Mouse (Mus musculus): Measurements from ENCODE around the gene Wdr3. TPM values are rescaled to one million over a fixed set of nuclear protein-coding genes. Genes with fewer than 3 reads are reported as not detected.

Gene Wdr3
- polyA plus RNA-seq, 1 experiment from 2014 or later: 35.2 TPM

- no peak overlapping the region for H3K27ac ChIP-seq
- H3K4me3 ChIP-seq (replicated peaks): peak overlapping the region; percentile 88
- H3K9ac ChIP-seq: peak overlapping the region; percentile 91
- DNase-seq (no peak), ATAC-seq (ENCODE audit: low read depth) (no peak)
- H3K9me3 ChIP-seq (replicated peaks): no peaks in the 10 kb centered on the region
- WGBS (ENCODE audit: insufficient replicate concordance): 75% methylated on average over 15 of the region's 15 CpGs
- H3K36me3 ChIP-seq: peaks cover 40% of the 10 kb centered on the region
- H3K27me3 ChIP-seq: no peaks in the 10 kb centered on the region
- H3K4me2 ChIP-seq: peak overlapping the region; percentile 86
- peaks cover 48% of the 10 kb centered on the region for H3K4me1 ChIP-seq (replicated peaks)
These were observed 1.3 kb downstream of the Wdr3 start for GRCm38 (mm10) chr3:100160682-100161445.

- no peaks in the 10 kb centered on the region for H3K4me1 ChIP-seq (replicated peaks)
- H3K27me3 ChIP-seq: no peaks in the 10 kb centered on the region
- DNase-seq (no peak), ATAC-seq (ENCODE audit: low read depth) (no peak)
- no peaks in the 10 kb centered on the region for H3K36me3 ChIP-seq
- no peak overlapping the region for H3K27ac ChIP-seq
- WGBS (ENCODE audit: insufficient replicate concordance): 55% methylated on average over 1 of the region's 1 CpGs
- no peak overlapping the region for H3K4me3 ChIP-seq (replicated peaks)
- no peak overlapping the region for H3K9ac ChIP-seq
- H3K9me3 ChIP-seq (replicated peaks): no peaks in the 10 kb centered on the region
- H3K4me2 ChIP-seq: no peak overlapping the region
These were observed 39.8 kb downstream of the Wdr3 start for GRCm38 (mm10) chr3:100122445-100122844.

- WGBS (ENCODE audit: insufficient replicate concordance): 45% methylated on average over 2 of the region's 2 CpGs
- H3K27me3 ChIP-seq: no peaks in the 10 kb centered on the region
- H3K9ac ChIP-seq: no peak overlapping the region
- H3K27ac ChIP-seq: no peak overlapping the region
- no peak for DNase-seq
- no peaks in the 10 kb centered on the region for H3K9me3 ChIP-seq (replicated peaks)
- no peak overlapping the region for H3K4me3 ChIP-seq (replicated peaks)
- no peak for ATAC-seq (ENCODE audit: low read depth)
- H3K4me1 ChIP-seq (replicated peaks): no peaks in the 10 kb centered on the region
- no peaks in the 10 kb centered on the region for H3K36me3 ChIP-seq
- no peak overlapping the region for H3K4me2 ChIP-seq
These were observed 40.2 kb downstream of the Wdr3 start for GRCm38 (mm10) chr3:100121961-100122360.

- no peak for ATAC-seq (ENCODE audit: low read depth)
- 51% methylated on average over 2 of the region's 2 CpGs for whole genome bisulfite sequencing (ENCODE audit: insufficient replicate concordance)
These were observed 43.5 kb downstream of the Wdr3 start for GRCm38 (mm10) chr3:100118681-100119080.

GRCm38 (mm10) chr3:100106736-100107135 is 55.5 kb downstream of the Wdr3 start:
- no peak overlapping the region for H3K4me2 ChIP-seq
- H3K36me3 ChIP-seq: no peaks in the 10 kb centered on the region
- no peak overlapping the region for H3K4me3 ChIP-seq (replicated peaks)
- H3K27me3 ChIP-seq: no peaks in the 10 kb centered on the region
- H3K27ac ChIP-seq: no peak overlapping the region
- no peak overlapping the region for H3K9ac ChIP-seq
- DNase-seq (no peak), ATAC-seq (ENCODE audit: low read depth) (no peak)
- 56% methylated on average over 2 of the region's 2 CpGs for WGBS (ENCODE audit: insufficient replicate concordance)
- no peaks in the 10 kb centered on the region for H3K4me1 ChIP-seq (replicated peaks)
- no peaks in the 10 kb centered on the region for H3K9me3 ChIP-seq (replicated peaks)

More at GRCm38 (mm10) chr3:100118681-100119080, 43.5 kb downstream of the Wdr3 start:
- Histone ChIP-seq H3K27me3 (no peaks in the 10 kb centered on the region), H3K36me3 (no peaks in the 10 kb centered on the region), H3K9me3 (replicated peaks) (no peaks in the 10 kb centered on the region), H3K9ac (no peak overlapping the region), H3K27ac (no peak overlapping the region), H3K4me3 (replicated peaks) (no peak overlapping the region), H3K4me1 (replicated peaks) (no peaks in the 10 kb centered on the region), H3K4me2 (no peak overlapping the region)
- no peak for DNase-seq

- H3K36me3 ChIP-seq: no peaks in the 10 kb centered on the region
- H3K4me1 ChIP-seq (replicated peaks): no peaks in the 10 kb centered on the region
- DNase-seq: no peak
- H3K9ac ChIP-seq: no peak overlapping the region
- WGBS (ENCODE audit: insufficient replicate concordance): 66% methylated on average over 3 of the region's 3 CpGs
- no peaks in the 10 kb centered on the region for H3K27me3 ChIP-seq
- no peaks in the 10 kb centered on the region for H3K9me3 ChIP-seq (replicated peaks)
- H3K4me2 ChIP-seq: no peak overlapping the region
- ATAC-seq (ENCODE audit: low read depth): no peak
- no peak overlapping the region for H3K27ac ChIP-seq
- no peak overlapping the region for H3K4me3 ChIP-seq (replicated peaks)
These were observed 59.7 kb downstream of the Wdr3 start for GRCm38 (mm10) chr3:100102386-100103092.

Other genes starting within 250 kb of the Wdr3 start
- gene Gdap2, start within 50 bp of the Wdr3 start, polyA plus RNA-seq (2015; fragmentation: Nextera tagmentation; extraction: Ambion mirVana): 18.5 and 21.1 TPM in 2 replicates

Measured in liver, embryonic 13.5 days (tissue).